ENCODE assay signal across 8 mouse cellular contexts in the genomic region with DNA sequence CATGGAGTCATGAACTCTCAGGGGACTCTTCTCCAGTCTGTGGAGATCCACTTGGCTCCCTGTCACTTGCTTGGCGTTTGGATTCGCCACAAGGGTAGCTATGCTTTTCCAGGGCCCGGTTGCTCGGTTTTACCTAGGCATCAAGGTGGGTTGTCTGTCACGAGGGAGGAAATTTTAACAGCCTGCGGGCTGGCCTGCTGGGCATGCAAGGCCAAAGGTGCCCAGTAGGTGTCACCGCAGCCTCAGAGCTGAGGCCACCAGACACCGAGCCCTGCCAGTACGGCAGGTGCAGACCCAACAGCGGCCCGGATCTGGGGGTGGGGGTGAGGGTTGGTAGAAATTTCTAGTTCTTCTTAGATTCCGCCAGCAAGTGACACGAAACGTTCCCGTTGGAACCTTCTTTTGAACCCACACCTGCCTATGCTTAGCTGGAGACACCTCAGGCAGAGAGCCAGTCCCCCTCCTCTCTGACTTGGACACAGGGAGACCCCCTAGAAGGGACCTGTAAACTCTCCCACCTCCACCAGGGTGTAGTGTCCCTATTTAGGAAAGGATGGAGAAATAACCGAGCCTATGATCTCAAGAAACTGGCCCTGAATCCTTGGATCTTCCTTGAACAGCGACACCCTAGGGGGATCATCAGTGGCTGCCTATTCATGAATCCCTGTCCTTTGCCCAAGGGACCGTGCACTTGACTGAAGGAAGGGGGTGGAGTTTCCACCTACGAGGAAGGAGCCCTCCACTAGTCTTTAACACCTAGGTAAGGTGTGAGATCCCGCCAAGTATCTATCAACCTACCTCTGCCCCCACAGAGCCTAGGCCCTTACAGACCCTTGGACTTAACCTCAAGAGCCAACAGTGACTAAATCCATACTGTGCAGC. TPM values are rescaled to one million over a fixed set of nuclear protein-coding genes. Genes with fewer than 3 reads are reported as not detected.
DNase-seq lines count a peak whose midpoint lies in the region; ATAC-seq and TF ChIP-seq lines count a peak whose summit lies in the region.

No protein-coding gene starts in this region.

- H3K9ac ChIP-seq in CH12.LX (ENCODE audit: insufficient read depth, low read depth): no peak overlapping the region
- H3K9ac ChIP-seq in heart, postnatal 0 days (replicated peaks; ENCODE audit: low read depth, low read length): no peak overlapping the region
- no peak overlapping the region for H3K9ac ChIP-seq in neural tube, embryonic 15.5 days (replicated peaks)

- no peak overlapping the region for H3K4me3 ChIP-seq in CH12.LX (replicated peaks in 1 of 3; ENCODE audit: low read depth in 2 of 3, low read length in 2 of 3, poor library complexity in 1 of 3)
- peak overlapping the region; percentile 53 for H3K4me3 ChIP-seq in erythroblast, embryonic 14.5 days (replicated peaks)
- H3K4me3 ChIP-seq in heart, postnatal 0 days (ENCODE audit: low read depth, low read length): no peak overlapping the region
- H3K4me3 ChIP-seq in neural tube, embryonic 15.5 days (replicated peaks): peak overlapping the region; percentile 38

- TF ChIP-seq RAD21 in CH12.LX (IDR thresholded peaks at IDR 0.05; ENCODE audit: low read depth, low read length): peak; percentile 82

- WGBS in heart, postnatal 0 days: 4% methylated on average over 20 of the region's 20 CpGs
- 2% methylated on average over 20 of the region's 20 CpGs for WGBS in neural tube, embryonic 15.5 days

- H3K27ac ChIP-seq in CH12.LX (ENCODE audit: insufficient read depth, low read depth): no peak overlapping the region
- no peak overlapping the region for H3K27ac ChIP-seq in heart, postnatal 0 days (ENCODE audit: low read depth)
- no peak overlapping the region for H3K27ac ChIP-seq in neural tube, embryonic 15.5 days (replicated peaks)

- no peaks in the 10 kb centered on the region for H3K36me3 ChIP-seq in CH12.LX (replicated peaks in 1 of 2; ENCODE audit: control insufficient read depth in 1 of 2, insufficient read depth in 1 of 2, low read length in 1 of 2)
- peaks cover 2% of the 10 kb centered on the region; the same call in 1 of the 2 replicates for H3K36me3 ChIP-seq in erythroblast, embryonic 14.5 days (ENCODE audit: control insufficient read depth)
- H3K36me3 ChIP-seq in heart, postnatal 0 days (replicated peaks; ENCODE audit: control insufficient read depth, insufficient read depth, low read length): no peaks in the 10 kb centered on the region
- H3K36me3 ChIP-seq in neural tube, embryonic 15.5 days: no peaks in the 10 kb centered on the region

- TF ChIP-seq POLR2A in CH12.LX (IDR thresholded peaks at IDR 0.05; ENCODE audit: low read depth, low read length): no peak

- H3K27me3 ChIP-seq in CH12.LX (replicated peaks): peaks cover 53% of the 10 kb centered on the region
- peaks cover 80% of the 10 kb centered on the region for H3K27me3 ChIP-seq in erythroblast, embryonic 14.5 days (ENCODE audit: control insufficient read depth)
- peaks cover 97% of the 10 kb centered on the region for H3K27me3 ChIP-seq in heart, postnatal 0 days (ENCODE audit: control insufficient read depth, insufficient read depth, low read length)
- peaks cover 100% of the 10 kb centered on the region for H3K27me3 ChIP-seq in neural tube, embryonic 15.5 days (replicated peaks)

- no peak overlapping the region for H3K4me2 ChIP-seq in CH12.LX (ENCODE audit: insufficient read depth, low read depth, poor library complexity, severe bottlenecking)
- peak overlapping the region; percentile 7; the same call in 1 of the 2 replicates for H3K4me2 ChIP-seq in heart, postnatal 0 days (ENCODE audit: low read depth, low read length)
- H3K4me2 ChIP-seq in neural tube, embryonic 15.5 days: peak overlapping the region; percentile 68

- 0 out of 2 replicates have a peak, but pooled peaks have one; percentile 40 for ATAC-seq in heart, postnatal 0 days (ENCODE audit: insufficient read depth, low read depth)
- ATAC-seq in neural tube, embryonic 15.5 days (ENCODE audit: low FRiP score): peak; percentile 74

- peak; percentile 40 for DNase-seq in CH12.LX (ENCODE audit: extremely low read depth)
- DNase-seq in adrenal gland, postnatal 36 days: peak; percentile 72 to 79
- DNase-seq in heart, postnatal 0 days (ENCODE audit: low spot score): peak; percentile 16
- peak; percentile 81 to 85 for DNase-seq in kidney, postnatal 25 days
- peak; percentile 55 to 59 for DNase-seq in lung, adult 18-20 months
- DNase-seq in urinary bladder, postnatal 36 days (ENCODE audit: low spot score in 2 of 2): peak; percentile 56 to 62

- H3K9me3 ChIP-seq in CH12.LX (replicated peaks; ENCODE audit: low read length): peaks cover 17% of the 10 kb centered on the region
- H3K9me3 ChIP-seq in erythroblast, embryonic 14.5 days (ENCODE audit: control insufficient read depth, low read length): no peaks in the 10 kb centered on the region; the same call in 1 of the 2 replicates
- no peaks in the 10 kb centered on the region for H3K9me3 ChIP-seq in heart, postnatal 0 days (replicated peaks; ENCODE audit: control insufficient read depth, low read length)
- no peaks in the 10 kb centered on the region for H3K9me3 ChIP-seq in neural tube, embryonic 15.5 days (replicated peaks)

- no peaks in the 10 kb centered on the region for H3K79me2 ChIP-seq in CH12.LX (replicated peaks; ENCODE audit: control insufficient read depth, extremely low read depth, insufficient read depth, poor library complexity, severe bottlenecking)

- dilution Hi-C loops in CH12.LX (cut with MboI; ENCODE audit: extremely low pct_ligation_motif_present, extremely low pct_unique_long_range_greater_than_20kb, low sequenced_read_pairs): no loop called here

- H3K4me1 ChIP-seq in CH12.LX (ENCODE audit: control insufficient read depth in 1 of 2, insufficient read depth in 2 of 2): peaks cover 0 to 6% of the 10 kb centered on the region in 2 experiments; a peak in 2 of 4 replicates
- H3K4me1 ChIP-seq in erythroblast, embryonic 14.5 days (ENCODE audit: control insufficient read depth): no peaks in the 10 kb centered on the region
- H3K4me1 ChIP-seq in heart, postnatal 0 days (ENCODE audit: control insufficient read depth, insufficient read depth): 0 out of 2 replicates have a peak, but pooled peaks cover 5% of the 10 kb centered on the region
- H3K4me1 ChIP-seq in neural tube, embryonic 15.5 days: peaks cover 47% of the 10 kb centered on the region

- no peak for TF ChIP-seq EP300 in CH12.LX (IDR thresholded peaks at IDR 0.05; ENCODE audit: low read length)
- TF ChIP-seq EP300 in heart, postnatal 0 days (IDR thresholded peaks at IDR 0.05; ENCODE audit: low read depth): no peak

- in situ Hi-C loops in CH12.LX (cut with MboI; ENCODE audit: low pct_ligation_motif_present, low pct_unique_long_range_greater_than_20kb, low sequenced_read_pairs): loop anchor here (5.0 to 25.0 kb wide), 3 partner anchors 78 to 513 kb away; partner anchors contain the start of genes Asic4 and Ptprn

- peak; percentile 48 to 84 for TF ChIP-seq CTCF in CH12.LX (conservative IDR thresholded peaks at IDR 0.05 in 1 of 2, IDR thresholded peaks at IDR 0.05 in 1 of 2; ENCODE audit: low read depth in 2 of 2, low read length in 2 of 2)
- peak; percentile 87 for TF ChIP-seq CTCF in heart, postnatal 0 days (IDR thresholded peaks at IDR 0.05; ENCODE audit: low read depth)

TF ChIP-seq in CH12.LX, 34 proteins besides CTCF, POLR2A, EP300 and RAD21:
- TF ChIP-seq SMC3 (IDR thresholded peaks at IDR 0.05; ENCODE audit: low read depth, low read length): peak; percentile 67
- TF ChIP-seq USF1 (IDR thresholded peaks at IDR 0.05; ENCODE audit: low read depth, low read length): no peak
TF ChIP-seq in CH12.LX: peak in this region for 1.

RNA-seq across cellular contexts. Expression of gene Ihh, which starts 2.4 kb away (rescaled TPM):
- total RNA-seq in CH12.LX (2012; rRNA removed): not detected in 2 replicates
- total RNA-seq in CH12.LX (2014; rRNA removed): not detected in 2 replicates
- not detected in 2 replicates for polyA plus RNA-seq in CH12.LX (2012; ENCODE audit: insufficient read length, low read depth)
- not detected for total RNA-seq in adrenal gland, postnatal 36 days (2021)
- 0.06 and 0.19 TPM in 2 replicates for polyA plus RNA-seq in erythroblast, embryonic 14.5 days (2012)
- total RNA-seq in heart, postnatal 0 days (2014; rRNA removed; ENCODE audit: low replicate concordance): 0.35 TPM in 1 of 2 replicates, not detected in the other
- 0.05 TPM in 2 replicates for polyA plus RNA-seq in heart, postnatal 0 days (2015; fragmentation: Nextera tagmentation; extraction: Ambion mirVana)
- 0.84 and 3.0 TPM in 2 replicates for polyA plus RNA-seq in neural tube, embryonic 15.5 days (2015; fragmentation: Nextera tagmentation; extraction: Ambion mirVana)

RNA-seq across cellular contexts. Expression of gene Cfap65, which starts 13.6 kb away (rescaled TPM):
- total RNA-seq in CH12.LX (2012; rRNA removed) (not detected in 2 replicates), CH12.LX (2014; rRNA removed) (0.04 TPM in 1 of 2 replicates, not detected in the other)
- polyA plus RNA-seq in CH12.LX (2012; ENCODE audit: insufficient read length, low read depth): not detected in 2 replicates
- total RNA-seq in adrenal gland, postnatal 36 days (2021): not detected
- not detected in 2 replicates for polyA plus RNA-seq in erythroblast, embryonic 14.5 days (2012)
- total RNA-seq in heart, postnatal 0 days (2014; rRNA removed; ENCODE audit: low replicate concordance): 0.04 TPM in 1 of 2 replicates, not detected in the other
- 0.05 TPM in 1 of 2 replicates, not detected in the other for polyA plus RNA-seq in heart, postnatal 0 days (2015; fragmentation: Nextera tagmentation; extraction: Ambion mirVana)
- polyA plus RNA-seq in neural tube, embryonic 15.5 days (2015; fragmentation: Nextera tagmentation; extraction: Ambion mirVana): 0.41 and 0.43 TPM in 2 replicates

RNA-seq across cellular contexts. Expression of gene Cryba2, which starts 56.1 kb away (rescaled TPM):
- total RNA-seq in CH12.LX (2012; rRNA removed) (0.55 TPM in 1 of 2 replicates, not detected in the other), CH12.LX (2014; rRNA removed) (not detected in 2 replicates)
- 0.30 and 0.78 TPM in 2 replicates for polyA plus RNA-seq in CH12.LX (2012; ENCODE audit: insufficient read length, low read depth)
- total RNA-seq in adrenal gland, postnatal 36 days (2021): under 1 TPM in 1 of 2 experiments, not detected in 1; 0.56 TPM
- not detected in 2 replicates for polyA plus RNA-seq in erythroblast, embryonic 14.5 days (2012)
- total RNA-seq in heart, postnatal 0 days (2014; rRNA removed; ENCODE audit: low replicate concordance): not detected in 2 replicates
- polyA plus RNA-seq in heart, postnatal 0 days (2015; fragmentation: Nextera tagmentation; extraction: Ambion mirVana): not detected in 2 replicates
- 0.41 and 1.5 TPM in 2 replicates for polyA plus RNA-seq in neural tube, embryonic 15.5 days (2015; fragmentation: Nextera tagmentation; extraction: Ambion mirVana)

Comparison
In these comparisons a context has a peak if more than half of its experiments do, and no peak if none do; other contexts are left out.
1. DNase-seq: peak in every context shown above with its lines; median percentile 83 in kidney, postnatal 25 days; 76 in adrenal gland, postnatal 36 days; 59 in urinary bladder, postnatal 36 days; 57 in lung, adult 18-20 months; 40 in CH12.LX; 16 in heart, postnatal 0 days.
2. H3K4me3 ChIP-seq: peak in erythroblast, embryonic 14.5 days (single experiment) and neural tube, embryonic 15.5 days (single experiment); none in CH12.LX (0 of 3) and heart, postnatal 0 days (single experiment).